Mouse (Mus musculus) C2C12 (cell line): ENCODE measurements around the gene Prdx1. TPM values are rescaled to one million over a fixed set of nuclear protein-coding genes. Genes with fewer than 3 reads are reported as not detected.
A peak's percentile ranks its signal among the peaks of the same experiment; 100 is the strongest.
"Not testable (repeated sequence)": the region's sequence is repeated elsewhere in the genome, so short reads cannot be mapped to it uniquely, and the experiment has no call there.

Source experiments
- H3K27me3 ChIP-seq: one replicate; pipeline ENCODE4 v1.6.1; 2011; ENCODE audit not compliant: control insufficient read depth, insufficient read depth, insufficient read length
- H3K36me3 ChIP-seq: one replicate; pipeline ENCODE4 v1.6.1; 2011; ENCODE audit not compliant: control insufficient read depth, insufficient read depth
- H3K4me3 ChIP-seq: one replicate; pipeline ENCODE4 v1.5.1; 2011; ENCODE audit warnings: mild to moderate bottlenecking, control low read depth; ENCODE audit not compliant: poor library complexity, insufficient read depth, severe bottlenecking
- H3K79me2 ChIP-seq: one replicate; pipeline ENCODE4 v1.6.1; 2011; ENCODE audit not compliant: control insufficient read depth, insufficient read depth
- H3K79me3 ChIP-seq: one replicate; pipeline ENCODE4 v1.6.1; 2011; ENCODE audit warnings: low read depth, control low read depth
- H3ac ChIP-seq: one replicate; pipeline ENCODE3; 2011; ENCODE audit warnings: low read depth; ENCODE audit not compliant: control insufficient read depth, insufficient read length
- CEBPB ChIP-seq: IDR thresholded peaks from one replicate; pipeline ENCODE4 v1.6.1; 2011; ENCODE audit warnings: low read depth, mild to moderate bottlenecking, control low read depth, moderate library complexity
- CTCF ChIP-seq: IDR thresholded peaks from one replicate; pipeline ENCODE4 v1.5.1; 2011; ENCODE audit not compliant: control insufficient read depth, insufficient read depth, insufficient read length
- FOSL1 ChIP-seq: IDR thresholded peaks from one replicate; pipeline ENCODE4 v1.8.0; 2011; ENCODE audit warnings: mild to moderate bottlenecking, low read length; ENCODE audit not compliant: poor library complexity, insufficient read depth, severe bottlenecking
- MAX ChIP-seq: IDR thresholded peaks from one replicate; pipeline ENCODE4 v1.6.1; 2011; ENCODE audit warnings: mild to moderate bottlenecking, control low read depth
- MYOD1 ChIP-seq: IDR thresholded peaks from one replicate; pipeline ENCODE4 v1.6.1; 2011; ENCODE audit warnings: low read depth; ENCODE audit not compliant: control insufficient read depth, insufficient read length
- MYOG ChIP-seq: IDR thresholded peaks from one replicate; pipeline ENCODE4 v1.6.1; 2011; ENCODE audit not compliant: control insufficient read depth, insufficient read length; ENCODE audit errors: extremely low read depth
- USF1 ChIP-seq: IDR thresholded peaks from one replicate; pipeline ENCODE4 v1.6.1; 2011; ENCODE audit warnings: low read depth, mild to moderate bottlenecking, control low read depth, moderate library complexity
- polyA plus RNA-seq: library from polyadenylated mRNA; unstranded; fragments of >200 nt; fragmentation: generic; extraction: Trizol; gene quantifications from one replicate; pipeline ENCODE4 v1.2.1, GENCODE M21; 2012; ENCODE audit warnings: missing spikeins

The Prdx1 gene
- polyA plus RNA-seq, 1 experiment = 459 TPM

GRCm38 (mm10) chr4:116666625-116667024 is 18.7 kb upstream of the Prdx1 start:
- H3K4me3 ChIP-seq = no peak overlapping the region
- no peaks in the 10 kb centered on the region for H3K27me3 ChIP-seq
- no peaks in the 10 kb centered on the region for H3K79me2 ChIP-seq
- H3K36me3 ChIP-seq = no peaks in the 10 kb centered on the region
- TF ChIP-seq MYOG = no peak
- no peak for TF ChIP-seq CEBPB
- peak; percentile 78 for TF ChIP-seq MYOD1
- no peak for TF ChIP-seq MAX
- H3K79me3 ChIP-seq = no peaks in the 10 kb centered on the region
- H3ac ChIP-seq = peak overlapping the region; percentile 30

GRCm38 (mm10) chr4:116668145-116668544 is 17.2 kb upstream of the Prdx1 start:
- TF ChIP-seq MAX = no peak
- peak; percentile 66 for TF ChIP-seq USF1
- no peak for TF ChIP-seq FOSL1
- H3K4me3 ChIP-seq = no peak overlapping the region
- no peaks in the 10 kb centered on the region for H3K36me3 ChIP-seq
- H3K79me3 ChIP-seq = no peaks in the 10 kb centered on the region
- H3ac ChIP-seq = no peak overlapping the region
- H3K27me3 ChIP-seq = no peaks in the 10 kb centered on the region
- H3K79me2 ChIP-seq = no peaks in the 10 kb centered on the region

DNA sequence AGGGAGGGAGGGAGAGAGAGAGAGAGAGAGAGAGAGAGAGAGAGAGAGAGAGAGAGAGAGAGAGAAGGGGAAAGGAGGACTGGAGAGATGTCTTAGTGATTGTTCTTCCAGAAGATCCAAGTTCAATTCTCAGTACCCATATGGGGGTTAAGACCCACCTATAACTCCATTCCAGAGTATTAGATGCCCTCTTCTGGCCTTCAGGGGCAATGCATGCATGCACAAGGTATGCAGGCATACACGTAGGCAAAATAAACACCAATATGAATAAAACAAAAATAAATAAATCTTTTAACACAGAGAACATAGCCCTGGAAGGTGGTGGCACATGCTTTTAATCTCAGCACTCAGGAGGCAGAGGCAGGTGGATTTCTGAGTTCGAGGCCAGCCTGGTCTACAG is 16.1 kb upstream of the Prdx1 start:
- H3K4me3 ChIP-seq = no peak overlapping the region
- H3K79me2 ChIP-seq = no peaks in the 10 kb centered on the region
- H3K36me3 ChIP-seq = no peaks in the 10 kb centered on the region
- no peaks in the 10 kb centered on the region for H3K79me3 ChIP-seq
- H3K27me3 ChIP-seq = no peaks in the 10 kb centered on the region
- H3ac ChIP-seq = no peak overlapping the region
- TF ChIP-seq CEBPB (no peak), MYOG (no peak), FOSL1 (no peak), MAX (no peak), USF1 (no peak), MYOD1 (no peak), CTCF (no peak)

DNA sequence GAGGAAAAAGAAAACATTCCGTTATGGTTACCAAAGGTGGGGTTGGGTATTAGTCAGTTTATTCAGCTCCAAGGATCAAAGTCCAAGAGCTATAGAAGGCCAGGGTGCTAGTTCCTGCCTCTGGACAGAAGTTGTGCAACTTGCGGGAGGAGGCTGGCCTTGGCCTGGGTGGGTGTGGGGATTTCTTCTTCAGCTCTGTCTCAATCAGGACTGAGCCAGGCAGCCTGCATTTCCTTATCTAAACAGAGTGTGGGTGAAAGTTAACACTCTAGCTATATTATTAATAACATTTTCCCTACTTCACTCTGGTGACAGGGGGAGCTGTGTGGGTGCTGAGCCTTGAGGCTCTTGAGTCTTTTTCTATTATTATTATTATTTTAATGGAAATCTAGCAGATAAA is 12.6 kb upstream of the Prdx1 start:
- Histone ChIP-seq H3ac (no peak overlapping the region), H3K27me3 (no peaks in the 10 kb centered on the region), H3K79me3 (no peaks in the 10 kb centered on the region), H3K79me2 (no peaks in the 10 kb centered on the region), H3K36me3 (no peaks in the 10 kb centered on the region), H3K4me3 (no peak overlapping the region)
- TF ChIP-seq FOSL1 = no peak
- no peak for TF ChIP-seq CTCF
- TF ChIP-seq MYOG = no peak
- TF ChIP-seq USF1 = no peak
- no peak for TF ChIP-seq MYOD1
- peak; percentile 70 for TF ChIP-seq CEBPB
- no peak for TF ChIP-seq MAX

DNA sequence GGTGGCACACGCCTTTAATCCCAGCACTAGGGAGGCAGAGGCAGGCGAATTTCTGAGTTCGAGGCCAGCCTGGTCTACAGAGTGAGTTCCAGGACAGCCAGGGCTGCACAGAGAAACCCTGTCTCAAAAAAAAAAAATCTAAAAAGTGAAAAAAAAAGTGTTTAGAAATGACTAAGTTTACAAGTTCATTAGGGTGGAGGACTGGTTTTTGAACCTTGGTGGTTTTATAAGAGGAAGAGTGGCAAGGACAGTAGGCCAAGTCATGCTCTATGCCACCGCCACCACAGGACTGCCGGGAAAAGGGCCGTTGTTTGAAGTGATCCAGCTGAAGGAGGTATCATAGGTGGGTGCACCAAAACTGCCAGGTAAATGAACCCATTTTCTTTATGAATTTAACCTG is 10.6 kb upstream of the Prdx1 start:
- not testable (repeated sequence) for H3ac ChIP-seq, H3K27me3 ChIP-seq, H3K79me3 ChIP-seq, H3K36me3 ChIP-seq, H3K79me2 ChIP-seq, H3K4me3 ChIP-seq

DNA sequence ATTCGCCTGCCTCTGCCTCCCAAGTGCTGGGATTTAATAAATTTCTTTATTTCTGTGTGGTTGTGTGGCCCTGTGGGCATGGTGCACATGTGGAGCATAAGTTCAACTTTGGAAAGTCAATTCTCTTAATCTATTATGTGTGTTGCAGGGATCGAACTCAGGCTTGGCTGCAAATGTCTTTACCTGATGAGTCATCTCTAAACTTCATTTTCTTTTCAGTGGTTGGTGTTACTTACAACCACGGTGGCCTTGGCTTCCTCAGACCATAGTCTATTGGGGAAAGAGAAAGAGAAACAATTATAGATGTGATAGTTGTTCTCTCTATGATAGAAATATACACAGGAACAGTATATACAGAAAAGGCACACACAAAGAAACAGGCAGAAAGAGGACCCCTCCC is 9.3 kb upstream of the Prdx1 start:
- Histone ChIP-seq H3K79me2 (no peaks in the 10 kb centered on the region), H3ac (no peak overlapping the region), H3K27me3 (no peaks in the 10 kb centered on the region), H3K36me3 (no peaks in the 10 kb centered on the region), H3K4me3 (no peak overlapping the region), H3K79me3 (no peaks in the 10 kb centered on the region)
- no peak for TF ChIP-seq MYOD1
- no peak for TF ChIP-seq CTCF
- TF ChIP-seq USF1 = no peak
- TF ChIP-seq FOSL1 = no peak
- no peak for TF ChIP-seq CEBPB
- TF ChIP-seq MYOG = no peak
- no peak for TF ChIP-seq MAX

DNA sequence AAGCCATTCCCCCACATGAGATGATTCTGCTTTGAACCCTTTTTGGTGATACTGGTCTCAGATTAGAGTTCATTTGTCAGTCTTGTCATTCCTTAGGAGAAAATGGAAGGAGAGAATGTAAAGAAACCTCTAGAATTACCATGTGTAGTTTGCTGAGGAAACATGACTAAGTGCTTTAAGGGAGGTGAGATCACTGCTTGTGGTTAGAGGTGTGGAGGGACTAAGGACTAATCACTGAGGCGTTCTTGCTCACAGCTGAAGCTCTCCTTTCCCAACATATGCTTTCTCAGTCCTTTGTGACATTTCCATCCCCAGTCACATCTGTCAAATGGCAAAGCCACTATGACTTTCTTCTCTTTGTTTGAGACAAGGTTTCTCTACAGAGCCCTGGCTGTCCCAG is 7.5 kb upstream of the Prdx1 start:
- Histone ChIP-seq H3ac (no peak overlapping the region), H3K36me3 (no peaks in the 10 kb centered on the region), H3K79me2 (no peaks in the 10 kb centered on the region), H3K79me3 (no peaks in the 10 kb centered on the region), H3K4me3 (no peak overlapping the region), H3K27me3 (no peaks in the 10 kb centered on the region)
- no peak for TF ChIP-seq FOSL1
